Mouse (Mus musculus): ENCODE measurements around the gene Nol9. TPM values are rescaled to one million over a fixed set of nuclear protein-coding genes. Genes with fewer than 3 reads are reported as not detected.
"Not testable (repeated sequence)": the region's sequence is repeated elsewhere in the genome, so short reads cannot be mapped to it uniquely, and the experiment has no call there.

Nol9 gene
- polyA plus RNA-seq, 1 experiment from 2014 or later = 8.5 TPM

DNA sequence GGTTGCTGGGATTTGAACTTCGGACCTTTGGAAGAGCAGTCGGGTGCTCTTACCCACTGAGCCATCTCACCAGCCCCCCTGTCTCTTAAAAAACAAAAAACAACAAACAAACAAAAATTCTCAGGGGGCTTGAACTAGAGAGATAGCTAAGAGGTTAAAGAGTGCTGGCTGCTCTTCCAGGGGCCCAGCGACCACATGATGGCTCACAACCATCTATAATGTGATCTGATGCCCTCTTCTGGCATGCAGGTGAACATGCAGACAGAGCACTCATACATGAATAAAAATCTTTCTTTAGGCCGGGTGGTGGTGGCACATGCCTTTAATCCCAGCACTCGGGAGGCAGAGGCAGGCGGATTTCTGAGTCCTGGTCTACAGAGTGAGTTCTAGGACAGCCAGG lies 2.7 kb upstream of the Nol9 start:
- not testable (repeated sequence) for H3K27ac ChIP-seq (ENCODE audit: low read depth); DNase-seq; H3K4me3 ChIP-seq (ENCODE audit: low read depth, low read length); ATAC-seq; H3K4me2 ChIP-seq (ENCODE audit: low read depth, low read length); H3K9me3 ChIP-seq (ENCODE audit: low read length); H3K36me3 ChIP-seq (replicated peaks; ENCODE audit: insufficient read depth, low read length); H3K9ac ChIP-seq (replicated peaks); H3K27me3 ChIP-seq (ENCODE audit: insufficient read depth, low read length)
- peaks cover 11% of the 10 kb centered on the region for H3K4me1 ChIP-seq (ENCODE audit: insufficient read depth)
- TF ChIP-seq CTCF (IDR thresholded peaks at IDR 0.05; ENCODE audit: low read depth) = peak; percentile 52; the same call in 1 of the 2 replicates
- WGBS (ENCODE audit: insufficient replicate concordance) = 89% methylated on average over 6 of the region's 6 CpGs

DNA sequence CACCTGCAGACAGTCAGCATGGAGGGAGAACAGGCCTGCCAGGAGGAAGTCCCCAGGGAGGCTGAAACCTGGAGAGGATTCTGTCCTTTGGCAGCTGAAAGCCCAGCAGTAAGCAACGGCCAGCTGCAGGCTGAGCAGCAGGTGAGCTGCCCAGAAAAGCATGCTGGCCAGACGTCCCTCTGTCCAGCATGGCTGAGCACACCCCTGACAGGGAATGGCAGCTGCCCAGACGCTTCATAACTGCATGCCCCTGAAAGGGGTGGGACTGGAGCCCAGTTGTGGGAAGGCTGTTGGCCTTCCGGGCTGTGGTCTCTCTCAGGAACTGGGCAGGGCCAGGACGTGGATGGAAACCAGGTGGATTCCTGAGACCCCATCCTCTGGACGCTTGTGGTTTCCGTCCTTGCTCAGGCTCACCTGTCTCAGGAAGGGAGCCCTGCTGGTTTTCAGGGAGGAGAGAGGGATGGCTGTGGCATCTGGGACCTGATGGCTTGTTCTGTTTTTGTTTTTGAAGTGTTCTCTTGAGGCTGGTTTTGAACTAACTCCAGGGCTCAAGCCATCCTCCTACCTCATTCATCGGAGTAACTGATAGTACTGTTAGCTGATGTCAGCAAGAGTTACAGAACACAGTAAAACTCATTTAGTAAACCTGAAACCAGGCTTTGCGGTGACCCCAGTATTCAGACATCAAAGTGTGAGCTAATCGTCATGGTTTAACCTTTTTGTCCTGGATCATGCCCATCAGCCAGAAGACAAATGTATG lies 716 bp upstream of the Nol9 start, which contains the start of gene Tas1r1:
TSS of gene Tas1r1 (minus strand) at position 344 of the 760 bp plus-strand sequence.
- DNase-seq = no peak
- Histone ChIP-seq H3K27me3 (ENCODE audit: insufficient read depth, low read length) (no peaks in the 10 kb centered on the region), H3K9ac (replicated peaks) (peak within 1 kb of the TSS; percentile 90), H3K36me3 (replicated peaks; ENCODE audit: insufficient read depth, low read length) (peaks cover 23% of the 10 kb centered on the region), H3K4me3 (ENCODE audit: low read depth, low read length) (peak within 1 kb of the TSS; percentile 91), H3K4me1 (ENCODE audit: insufficient read depth) (peaks cover 11% of the 10 kb centered on the region), H3K27ac (ENCODE audit: low read depth) (peak within 1 kb of the TSS; percentile 52), H3K4me2 (ENCODE audit: low read depth, low read length) (peak within 1 kb of the TSS; percentile 100), H3K9me3 (ENCODE audit: low read length) (no peaks in the 10 kb centered on the region)
- ATAC-seq = no peak
- WGBS (ENCODE audit: insufficient replicate concordance) = 46% methylated on average over 10 of the region's 10 CpGs
- TF ChIP-seq EP300 (IDR thresholded peaks at IDR 0.05; ENCODE audit: low read depth) (no peak), CTCF (IDR thresholded peaks at IDR 0.05; ENCODE audit: low read depth) (no peak)

DNA sequence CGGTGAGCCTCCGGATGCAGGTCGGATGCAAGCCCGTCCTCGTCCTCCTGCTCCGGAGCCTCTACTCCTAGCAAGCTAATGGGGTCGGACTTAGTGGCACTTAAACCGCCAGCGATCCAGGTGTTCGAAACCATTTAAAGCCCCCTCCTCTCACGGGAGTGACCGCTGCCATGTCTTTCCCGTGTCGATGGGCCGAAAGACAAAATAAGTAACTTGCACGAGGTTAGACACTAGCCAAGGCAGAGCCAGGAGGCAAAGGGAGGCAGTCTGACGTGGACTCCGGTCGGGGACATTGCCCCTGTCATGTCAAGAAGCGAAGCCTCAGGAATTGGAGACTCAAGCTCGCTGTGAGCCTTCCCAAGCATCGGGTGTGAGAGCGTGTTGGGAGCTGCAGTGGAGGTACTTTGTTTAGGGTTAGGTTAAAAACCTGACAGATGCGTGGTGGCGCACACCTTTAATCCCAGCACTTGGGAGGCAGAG lies 750 bp downstream of the Nol9 start:
- Histone ChIP-seq H3K27ac (ENCODE audit: low read depth) (peak overlapping the region; percentile 52), H3K4me1 (ENCODE audit: insufficient read depth) (peaks cover 11% of the 10 kb centered on the region), H3K4me2 (ENCODE audit: low read depth, low read length) (peak overlapping the region; percentile 100), H3K9ac (replicated peaks) (peak overlapping the region; percentile 90), H3K9me3 (ENCODE audit: low read length) (no peaks in the 10 kb centered on the region), H3K36me3 (replicated peaks; ENCODE audit: insufficient read depth, low read length) (peaks cover 36% of the 10 kb centered on the region), H3K4me3 (ENCODE audit: low read depth, low read length) (peak overlapping the region; percentile 91), H3K27me3 (ENCODE audit: insufficient read depth, low read length) (no peaks in the 10 kb centered on the region)
- 2% methylated on average over 25 of the region's 25 CpGs for WGBS (ENCODE audit: insufficient replicate concordance)
- ATAC-seq (no peak), DNase-seq (no peak)
- no peak for TF ChIP-seq CTCF (IDR thresholded peaks at IDR 0.05; ENCODE audit: low read depth)
- no peak for TF ChIP-seq EP300 (IDR thresholded peaks at IDR 0.05; ENCODE audit: low read depth)

DNA sequence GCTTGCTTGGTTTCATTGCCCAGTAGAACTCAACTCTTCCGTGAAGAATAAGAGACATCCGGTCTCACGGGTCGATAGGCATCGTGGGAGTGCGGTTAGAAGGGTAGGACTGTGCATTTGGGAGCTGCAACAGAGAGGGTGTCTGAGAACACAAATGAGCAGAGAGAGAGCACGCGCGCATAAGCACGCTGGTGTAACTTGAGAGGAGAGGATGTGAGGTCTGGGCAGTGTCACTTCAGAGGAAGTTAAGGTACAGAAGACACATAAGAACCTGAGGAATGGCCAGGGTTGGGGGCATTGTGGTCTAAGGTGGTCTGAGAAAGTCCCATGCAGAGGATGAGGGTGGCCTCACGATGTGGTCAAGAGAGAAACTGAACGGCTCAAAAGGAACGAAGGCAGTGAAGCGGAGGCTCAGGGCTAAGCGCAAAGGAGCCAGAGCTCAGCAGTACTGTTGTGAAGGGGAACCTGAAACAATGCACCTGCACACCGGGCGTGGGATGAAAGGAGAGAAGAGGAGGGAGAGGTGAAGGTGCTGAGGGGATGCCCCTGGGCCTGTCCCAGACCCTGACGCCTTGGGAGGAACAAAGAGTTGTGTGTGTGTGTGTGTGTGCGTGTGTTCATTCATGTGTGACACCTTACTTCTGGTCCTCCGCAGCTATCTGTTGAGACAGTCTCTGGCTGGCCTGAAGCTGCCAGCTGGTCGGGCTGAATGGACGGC lies 3.0 kb downstream of the Nol9 start:
- 89% methylated on average over 22 of the region's 22 CpGs for WGBS (ENCODE audit: insufficient replicate concordance)
- ATAC-seq (no peak), DNase-seq (no peak)
- TF ChIP-seq EP300 (IDR thresholded peaks at IDR 0.05; ENCODE audit: low read depth) = no peak
- TF ChIP-seq CTCF (IDR thresholded peaks at IDR 0.05; ENCODE audit: low read depth) = no peak
- H3K27me3 ChIP-seq (ENCODE audit: insufficient read depth, low read length) = no peaks in the 10 kb centered on the region
- H3K27ac ChIP-seq (ENCODE audit: low read depth) = no peak overlapping the region
- H3K36me3 ChIP-seq (replicated peaks; ENCODE audit: insufficient read depth, low read length) = peaks cover 51% of the 10 kb centered on the region
- H3K9ac ChIP-seq (replicated peaks) = no peak overlapping the region
- no peaks in the 10 kb centered on the region for H3K9me3 ChIP-seq (ENCODE audit: low read length)
- H3K4me1 ChIP-seq (ENCODE audit: insufficient read depth) = peaks cover 11% of the 10 kb centered on the region
- H3K4me3 ChIP-seq (ENCODE audit: low read depth, low read length) = no peak overlapping the region
- H3K4me2 ChIP-seq (ENCODE audit: low read depth, low read length) = no peak overlapping the region

DNA sequence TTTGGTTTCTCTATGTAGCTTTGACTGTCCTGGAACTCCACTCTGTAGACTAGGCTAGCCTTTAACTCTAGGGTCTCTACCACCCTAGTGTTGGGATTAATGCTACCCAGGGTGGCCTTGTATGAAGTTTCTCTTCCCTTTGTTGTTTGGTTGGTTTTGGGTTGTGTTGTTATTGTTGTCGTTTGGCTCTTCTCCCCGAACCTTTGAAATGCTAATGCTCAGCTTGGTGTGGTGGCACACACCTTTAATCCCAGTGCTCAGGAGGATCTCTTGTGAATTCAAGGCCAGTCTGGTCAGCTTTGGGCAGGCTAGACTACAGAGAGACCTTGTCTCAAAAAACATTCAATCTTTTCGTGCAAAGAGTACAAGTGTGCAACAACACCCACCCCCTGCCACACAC lies 4.0 kb downstream of the Nol9 start:
- H3K36me3 ChIP-seq (replicated peaks; ENCODE audit: insufficient read depth, low read length) = peaks cover 62% of the 10 kb centered on the region
- no peak for TF ChIP-seq CTCF (IDR thresholded peaks at IDR 0.05; ENCODE audit: low read depth)
- H3K9ac ChIP-seq (replicated peaks) = no peak overlapping the region
- no peak overlapping the region for H3K4me3 ChIP-seq (ENCODE audit: low read depth, low read length)
- H3K4me2 ChIP-seq (ENCODE audit: low read depth, low read length) = no peak overlapping the region
- no peaks in the 10 kb centered on the region for H3K27me3 ChIP-seq (ENCODE audit: insufficient read depth, low read length)
- DNase-seq (no peak), ATAC-seq (no peak)
- WGBS (ENCODE audit: insufficient replicate concordance) = 82% methylated on average over 3 of the region's 3 CpGs
- H3K27ac ChIP-seq (ENCODE audit: low read depth) = no peak overlapping the region
- peaks cover 11% of the 10 kb centered on the region for H3K4me1 ChIP-seq (ENCODE audit: insufficient read depth)
- H3K9me3 ChIP-seq (ENCODE audit: low read length) = no peaks in the 10 kb centered on the region

DNA sequence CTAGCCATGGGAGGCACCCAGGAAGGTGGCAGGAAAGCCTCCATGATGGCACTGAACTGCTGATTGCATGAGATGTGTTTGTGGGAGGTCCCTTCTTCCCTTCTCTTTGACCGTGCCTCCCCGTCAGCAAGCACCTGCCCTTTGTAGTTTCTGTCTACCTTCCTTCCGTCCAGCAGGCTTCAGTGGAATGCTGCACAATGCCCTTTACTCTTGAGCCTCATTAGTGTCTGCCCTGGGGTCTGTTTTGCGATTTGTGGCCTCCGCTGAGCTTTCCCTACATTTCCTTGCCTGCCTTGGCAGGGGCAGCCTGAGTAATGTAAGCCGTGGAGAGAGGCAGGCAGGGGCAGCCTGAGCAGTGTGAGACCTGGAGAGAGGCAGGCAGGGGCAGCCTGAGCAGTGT lies 5.5 kb downstream of the Nol9 start:
- TF ChIP-seq CTCF (IDR thresholded peaks at IDR 0.05; ENCODE audit: low read depth) (no peak), EP300 (IDR thresholded peaks at IDR 0.05; ENCODE audit: low read depth) (no peak)
- ATAC-seq (no peak), DNase-seq (no peak)
- H3K9me3 ChIP-seq (ENCODE audit: low read length) = no peaks in the 10 kb centered on the region
- H3K4me1 ChIP-seq (ENCODE audit: insufficient read depth) = peaks cover 10% of the 10 kb centered on the region
- 75% methylated on average over 6 of the region's 6 CpGs for WGBS (ENCODE audit: insufficient replicate concordance)
- H3K36me3 ChIP-seq (replicated peaks; ENCODE audit: insufficient read depth, low read length) = peaks cover 70% of the 10 kb centered on the region
- H3K27me3 ChIP-seq (ENCODE audit: insufficient read depth, low read length) = no peaks in the 10 kb centered on the region
- no peak overlapping the region for H3K9ac ChIP-seq (replicated peaks)
- H3K4me3 ChIP-seq (ENCODE audit: low read depth, low read length) = no peak overlapping the region
- no peak overlapping the region for H3K4me2 ChIP-seq (ENCODE audit: low read depth, low read length)
- H3K27ac ChIP-seq (ENCODE audit: low read depth) = no peak overlapping the region
